Mouse (Mus musculus): ENCODE results near the gene Arhgap24.

- TF ChIP-seq POLR2A (IDR thresholded peaks at IDR 0.05; ENCODE audit: low read depth, low read length) (no peak), CTCF (conservative IDR thresholded peaks at IDR 0.05; ENCODE audit: insufficient read depth, insufficient read length, low read depth, low read length) (no peak)
Measured at GRCm38 (mm10) chr5:102614081-102614480, 132.9 kb downstream of the Arhgap24 start.

All from kidney, adult 2 months (tissue).